In genomic region chr8:121898401-121898931, GRCm38 (mm10) we compare ENCODE assay signal across 8 mouse cellular contexts. TPM values are rescaled to one million over a fixed set of nuclear protein-coding genes. Genes with fewer than 3 reads are reported as not detected.
DNase-seq lines count a peak whose midpoint lies in the region; ATAC-seq and TF ChIP-seq lines count a peak whose summit lies in the region.

No protein-coding gene starts in this region.

- peak; percentile 62; the same call in 1 of the 2 replicates for TF ChIP-seq EP300 in liver, postnatal 0 days (IDR thresholded peaks at IDR 0.05; ENCODE audit: low read depth)

- no peaks in the 10 kb centered on the region for H3K27me3 ChIP-seq in forebrain, embryonic 15.5 days
- no peaks in the 10 kb centered on the region for H3K27me3 ChIP-seq in liver, postnatal 0 days (ENCODE audit: insufficient read depth, low read length)
- no peaks in the 10 kb centered on the region for H3K27me3 ChIP-seq in neural tube, embryonic 14.5 days (ENCODE audit: control insufficient read depth, insufficient read depth, low read length)

- intact Hi-C loops in heart, postnatal 14 days (cut with DNase I) = no loop called here

- DNase-seq in ES-E14 (ENCODE audit: low read depth, low spot score) = peak; percentile 71
- peak; percentile 51 for DNase-seq in cerebellum, adult 11 months
- peak; percentile 68 to 72 for DNase-seq in heart, postnatal 14 days
- peak; percentile 75 for DNase-seq in layer of hippocampus, adult 11-12 months (ENCODE audit: low spot score)
- peak; percentile 90 for DNase-seq in liver, postnatal 0 days
- DNase-seq in thymus, postnatal 25 days = peak; percentile 29

- H3K9ac ChIP-seq in ES-E14 (ENCODE audit: insufficient read depth, low read depth, low read length, poor library complexity, severe bottlenecking) = peak overlapping the region; percentile 42; the same call in 1 of the 2 replicates
- peak overlapping the region; percentile 34; the same call in 1 of the 2 replicates for H3K9ac ChIP-seq in forebrain, embryonic 15.5 days (replicated peaks)
- peak overlapping the region; percentile 49 for H3K9ac ChIP-seq in liver, postnatal 0 days (replicated peaks)
- H3K9ac ChIP-seq in neural tube, embryonic 14.5 days (replicated peaks; ENCODE audit: low read depth, low read length) = peak overlapping the region; percentile 21; the same call in 1 of the 2 replicates

- peak; percentile 42 for TF ChIP-seq CTCF in liver, postnatal 0 days (IDR thresholded peaks at IDR 0.05; ENCODE audit: low read depth)

- 0% methylated on average over 4 of the region's 4 CpGs for WGBS in forebrain, embryonic 15.5 days
- WGBS in liver, postnatal 0 days (ENCODE audit: insufficient replicate concordance) = 18% methylated on average over 4 of the region's 4 CpGs
- 11% methylated on average over 4 of the region's 4 CpGs for WGBS in neural tube, embryonic 14.5 days

- peak overlapping the region in 1 of 2 experiments; percentile 34; a peak in 2 of 4 replicates for H3K4me3 ChIP-seq in ES-E14 (ENCODE audit: insufficient read depth in 1 of 2, low read depth in 1 of 2, low read length in 2 of 2, poor library complexity in 1 of 2, severe bottlenecking in 1 of 2)
- 0 out of 2 replicates have a peak overlapping the region, but pooled peaks have one; percentile 7 for H3K4me3 ChIP-seq in forebrain, embryonic 15.5 days
- peak overlapping the region; percentile 29 for H3K4me3 ChIP-seq in liver, postnatal 0 days (ENCODE audit: low read depth, low read length)
- no peak overlapping the region for H3K4me3 ChIP-seq in neural tube, embryonic 14.5 days (ENCODE audit: low read depth, low read length)

- H3K4me2 ChIP-seq in forebrain, embryonic 15.5 days (replicated peaks) = peak overlapping the region; percentile 25
- peak overlapping the region; percentile 67 for H3K4me2 ChIP-seq in liver, postnatal 0 days (ENCODE audit: low read depth, low read length)
- peak overlapping the region; percentile 27 for H3K4me2 ChIP-seq in neural tube, embryonic 14.5 days (ENCODE audit: low read depth, low read length)

- ATAC-seq in forebrain, embryonic 15.5 days (replicated peaks) = peak; percentile 93
- ATAC-seq in liver, postnatal 0 days = peak; percentile 89
- peak; percentile 76 for ATAC-seq in neural tube, embryonic 14.5 days (ENCODE audit: low read depth)

- H3K9me3 ChIP-seq in ES-E14 (ENCODE audit: control insufficient read depth, insufficient read depth, low read depth, low read length) = no peaks in the 10 kb centered on the region
- no peaks in the 10 kb centered on the region for H3K9me3 ChIP-seq in forebrain, embryonic 15.5 days
- H3K9me3 ChIP-seq in liver, postnatal 0 days (ENCODE audit: low read length) = no peaks in the 10 kb centered on the region
- no peaks in the 10 kb centered on the region for H3K9me3 ChIP-seq in neural tube, embryonic 14.5 days (ENCODE audit: control insufficient read depth, low read length)

- H3K27ac ChIP-seq in ES-E14 (ENCODE audit: insufficient read depth, low read depth, low read length, poor library complexity, severe bottlenecking) = peak overlapping the region; percentile 71; the same call in 1 of the 2 replicates
- H3K27ac ChIP-seq in forebrain, embryonic 15.5 days (replicated peaks) = peak overlapping the region; percentile 94
- H3K27ac ChIP-seq in liver, postnatal 0 days (ENCODE audit: low read depth) = peak overlapping the region; percentile 83
- peak overlapping the region; percentile 57; the same call in 1 of the 2 replicates for H3K27ac ChIP-seq in neural tube, embryonic 14.5 days (ENCODE audit: low read depth, low read length)

- H3K36me3 ChIP-seq in ES-E14 (ENCODE audit: control insufficient read depth, insufficient read depth, low read length, poor library complexity, severe bottlenecking) = peaks cover 59% of the 10 kb centered on the region
- H3K36me3 ChIP-seq in forebrain, embryonic 15.5 days = no peaks in the 10 kb centered on the region
- peaks cover 16% of the 10 kb centered on the region for H3K36me3 ChIP-seq in liver, postnatal 0 days (replicated peaks; ENCODE audit: insufficient read depth, low read length)
- H3K36me3 ChIP-seq in neural tube, embryonic 14.5 days (ENCODE audit: control insufficient read depth, insufficient read depth, low read length) = no peaks in the 10 kb centered on the region

- peaks cover 4 to 40% of the 10 kb centered on the region in 2 experiments; a peak in 3 of 4 replicates for H3K4me1 ChIP-seq in ES-E14 (ENCODE audit: control insufficient read depth in 2 of 2, insufficient read depth in 2 of 2, low read length in 2 of 2, poor library complexity in 1 of 2)
- H3K4me1 ChIP-seq in forebrain, embryonic 15.5 days = peaks cover 41% of the 10 kb centered on the region
- H3K4me1 ChIP-seq in liver, postnatal 0 days (ENCODE audit: insufficient read depth) = peaks cover 39% of the 10 kb centered on the region
- H3K4me1 ChIP-seq in neural tube, embryonic 14.5 days (ENCODE audit: control insufficient read depth, insufficient read depth, low read length) = peaks cover 19% of the 10 kb centered on the region

- in situ Hi-C loops in ES-E14 (cut with MboI; ENCODE audit: low sequenced_read_pairs in 2 of 2, unreplicated experiment in 2 of 2) = no loop called here

TF ChIP-seq in ES-E14, 5 proteins besides CTCF, POLR2A, EP300 and RAD21:
- TF ChIP-seq CHD2 (IDR thresholded peaks at IDR 0.05; ENCODE audit: low read depth, low read length) = no peak
TF ChIP-seq in ES-E14: peak in this region for 0.

RNA-seq across cellular contexts. Expression of gene Slc7a5, which starts 9.0 kb away (rescaled TPM):
- total RNA-seq in ES-E14 (2012; rRNA removed) = 173 and 307 TPM in 2 replicates
- 39.2 and 45.8 TPM in 2 replicates for polyA plus RNA-seq in forebrain, embryonic 15.5 days (2015; fragmentation: Nextera tagmentation; extraction: Ambion mirVana)
- 1 to 10 TPM; 6.7 to 7.0 TPM for total RNA-seq in heart, postnatal 14 days (2021)
- polyA plus RNA-seq in liver, postnatal 0 days (2015; fragmentation: Nextera tagmentation; extraction: Ambion mirVana) = 10.5 and 10.8 TPM in 2 replicates
- polyA plus RNA-seq in neural tube, embryonic 14.5 days (2014; fragmentation: Nextera tagmentation; extraction: Ambion mirVana) = 38.1 and 50.7 TPM in 2 replicates

RNA-seq across cellular contexts. Expression of gene Car5a, which starts 46.2 kb away (rescaled TPM):
- 0.18 and 0.37 TPM in 2 replicates for total RNA-seq in ES-E14 (2012; rRNA removed)
- polyA plus RNA-seq in forebrain, embryonic 15.5 days (2015; fragmentation: Nextera tagmentation; extraction: Ambion mirVana) = 0.37 and 0.43 TPM in 2 replicates
- not detected for total RNA-seq in heart, postnatal 14 days (2021)
- polyA plus RNA-seq in liver, postnatal 0 days (2015; fragmentation: Nextera tagmentation; extraction: Ambion mirVana) = 5.9 and 9.6 TPM in 2 replicates
- 0.16 TPM in 1 of 2 replicates, not detected in the other for polyA plus RNA-seq in neural tube, embryonic 14.5 days (2014; fragmentation: Nextera tagmentation; extraction: Ambion mirVana)

RNA-seq across cellular contexts. Expression of gene Banp, which starts 51.1 kb away (rescaled TPM):
- 53.8 and 67.8 TPM in 2 replicates for total RNA-seq in ES-E14 (2012; rRNA removed)
- polyA plus RNA-seq in forebrain, embryonic 15.5 days (2015; fragmentation: Nextera tagmentation; extraction: Ambion mirVana) = 64.8 and 65.3 TPM in 2 replicates
- 10 to 100 TPM; 16.0 to 24.5 TPM for total RNA-seq in heart, postnatal 14 days (2021)
- polyA plus RNA-seq in liver, postnatal 0 days (2015; fragmentation: Nextera tagmentation; extraction: Ambion mirVana) = 7.6 and 7.9 TPM in 2 replicates
- 47.2 and 53.9 TPM in 2 replicates for polyA plus RNA-seq in neural tube, embryonic 14.5 days (2014; fragmentation: Nextera tagmentation; extraction: Ambion mirVana)

Comparison
In these comparisons a context has a peak if more than half of its experiments do, and no peak if none do; other contexts are left out.
1. DNase-seq: peak in every context shown above with its lines; median percentile 90 in liver, postnatal 0 days; 75 in layer of hippocampus, adult 11-12 months; 71 in ES-E14; 70 in heart, postnatal 14 days; 51 in cerebellum, adult 11 months; 29 in thymus, postnatal 25 days.